Mouse (Mus musculus) neural tube, embryonic 10.5 days (tissue): ENCODE measurements around the gene Ap1m2.
"Not testable (repeated sequence)": the region's sequence is repeated elsewhere in the genome, so short reads cannot be mapped to it uniquely, and the experiment has no call there.

Experiments used
- DNase-seq: peaks from one replicate; pipeline ENCODE4 v3.0.0-alpha.2; 2017; ENCODE audit warnings: low spot score; ENCODE audit errors: extremely low spot score

The Ap1m2 gene

DNA sequence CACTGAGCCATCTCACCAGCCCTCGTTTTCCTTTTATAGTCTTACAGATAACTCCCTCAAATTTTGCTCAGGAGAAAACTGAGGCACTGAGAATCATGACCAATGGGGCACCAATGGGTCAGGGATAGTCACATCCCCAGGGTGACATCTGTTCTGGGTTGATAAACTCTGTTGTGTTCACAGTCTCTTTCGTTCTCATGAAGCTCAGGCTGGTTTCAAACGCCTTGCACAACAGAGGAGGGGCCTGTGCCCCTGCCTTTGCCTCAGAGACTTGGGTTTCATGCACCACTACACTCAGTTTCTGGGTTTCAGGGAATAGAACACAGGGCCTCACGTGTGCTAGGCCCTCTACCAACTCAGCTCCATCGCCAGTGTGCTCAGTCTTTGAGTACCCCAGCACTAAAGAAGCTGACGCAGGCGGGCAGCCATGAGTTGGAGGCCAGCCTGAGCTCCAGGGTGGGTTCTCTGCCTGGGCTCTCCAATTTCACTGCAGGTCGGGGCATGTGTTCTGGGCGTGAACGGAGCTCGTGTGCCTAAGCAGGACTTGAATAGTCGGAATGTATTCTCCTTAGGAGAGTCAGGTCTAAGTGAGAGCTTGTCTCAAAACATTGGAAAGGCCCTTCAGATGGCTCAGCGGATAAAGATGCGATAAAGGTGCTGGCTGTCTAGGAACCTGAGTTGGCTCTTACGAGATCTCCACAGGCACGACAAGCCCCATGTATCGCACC lies 47.7 kb downstream of the Ap1m2 start:
- DNase-seq: no peak

GRCm38 (mm10) chr9:21261831-21262230 lies 50.3 kb downstream of the Ap1m2 start:
- DNase-seq: no peak

- DNase-seq: no peak
Observed at GRCm38 (mm10) chr9:21260491-21261040, 51.6 kb downstream of the Ap1m2 start.

- DNase-seq: not testable (repeated sequence)
Observed at GRCm38 (mm10) chr9:21256349-21256748, 55.8 kb downstream of the Ap1m2 start.

- DNase-seq: no peak
Observed at GRCm38 (mm10) chr9:21254690-21255089, 57.4 kb downstream of the Ap1m2 start.

DNA sequence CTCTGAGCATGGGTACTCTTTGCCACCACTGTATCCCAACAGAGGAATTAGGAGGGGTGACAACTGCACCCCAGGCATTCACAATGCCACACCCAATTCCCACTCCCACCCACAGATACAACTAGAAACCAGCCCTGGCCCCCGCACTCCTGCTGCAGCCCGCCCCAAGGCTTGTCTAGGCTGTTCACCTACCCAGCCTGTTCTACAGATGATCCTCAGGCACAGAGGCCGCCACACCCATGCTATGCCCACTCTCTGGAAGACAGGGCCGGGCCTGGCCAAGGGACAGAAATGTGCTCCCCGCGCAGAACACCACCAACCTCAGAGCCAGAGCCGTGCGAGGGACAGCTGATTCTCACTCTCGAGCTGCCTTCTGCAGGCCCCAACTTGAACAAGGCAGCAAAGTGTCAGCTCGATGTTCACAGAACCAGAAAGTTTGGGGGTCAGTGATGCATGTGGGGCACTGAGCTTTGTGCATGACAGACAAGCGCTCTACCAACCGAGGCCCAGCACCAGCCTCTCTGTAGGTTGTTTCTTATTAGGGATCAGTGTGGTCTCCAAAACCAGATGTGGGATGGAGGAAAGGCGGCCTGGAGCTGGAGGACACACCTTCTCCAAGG lies 60.9 kb downstream of the Ap1m2 start:
- no peak for DNase-seq

- DNase-seq: no peak
Observed at GRCm38 (mm10) chr9:21250509-21250908, 61.6 kb downstream of the Ap1m2 start.

DNA sequence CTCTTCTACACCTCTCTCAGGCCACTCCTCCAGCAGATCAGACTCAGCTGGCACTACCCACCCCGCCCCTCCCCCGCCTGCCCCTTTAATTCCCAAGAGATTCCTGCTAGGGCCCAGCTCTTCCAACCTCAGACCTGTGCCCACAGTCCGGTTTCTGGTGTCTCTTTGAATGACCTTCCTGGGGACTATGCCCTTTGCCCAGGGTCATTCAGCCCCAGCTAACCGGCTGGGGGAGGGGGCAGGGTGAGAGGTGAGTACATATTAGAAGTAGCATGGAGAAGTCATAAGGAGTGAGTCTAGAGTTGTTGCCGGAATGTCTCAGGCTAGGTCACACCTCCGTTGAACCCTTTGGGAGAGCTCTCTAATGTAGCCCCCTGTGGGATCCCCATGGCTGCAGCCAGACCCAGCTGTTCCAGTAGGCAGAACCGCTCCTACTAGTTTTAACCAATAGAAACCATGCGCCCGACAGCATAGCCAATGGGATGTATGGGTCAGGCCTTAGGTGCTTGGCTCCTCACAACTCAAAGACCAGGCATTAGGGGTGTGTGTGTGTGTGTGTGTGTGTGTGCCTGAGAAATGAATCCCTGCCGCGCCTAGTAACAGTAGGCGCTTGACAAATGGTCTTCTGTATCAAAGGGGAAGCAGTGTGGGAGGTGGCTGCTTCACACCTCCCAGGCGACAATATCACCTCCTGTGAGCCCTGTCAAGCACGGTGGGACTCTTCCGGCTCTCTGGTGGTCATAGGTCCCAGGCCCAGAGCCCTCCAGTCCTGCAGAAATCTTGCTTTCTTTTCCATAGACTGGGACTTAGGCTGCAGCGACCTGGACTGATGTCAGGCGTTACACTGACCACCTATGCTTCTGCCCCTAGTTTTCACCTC lies 62.3 kb downstream of the Ap1m2 start:
- no peak for DNase-seq

- no peak for DNase-seq
Observed at GRCm38 (mm10) chr9:21248326-21248725, 63.8 kb downstream of the Ap1m2 start, which contains the start of gene S1pr5. Gene S1pr5, minus strand, starts transcription at chr9:21248443.

DNA sequence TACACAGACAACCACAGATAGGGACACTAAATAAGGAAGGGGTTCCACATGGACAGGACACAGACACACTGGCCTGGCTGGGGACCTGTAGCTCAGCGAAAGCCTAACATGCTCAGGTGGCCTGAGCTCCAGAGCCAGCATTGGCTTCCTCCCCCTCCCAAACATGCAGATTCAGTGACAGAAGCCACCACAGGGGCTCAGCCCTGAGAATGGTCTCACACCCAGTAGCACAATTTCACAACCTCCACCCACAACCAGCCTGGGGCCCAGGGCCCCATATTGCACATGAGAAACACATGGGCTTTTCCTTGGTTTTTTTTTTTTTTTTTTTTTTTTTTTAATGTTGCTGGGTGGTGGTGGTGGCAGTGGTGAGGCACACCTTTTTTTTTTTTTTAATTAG lies 65.8 kb downstream of the Ap1m2 start:
- DNase-seq: no peak

DNA sequence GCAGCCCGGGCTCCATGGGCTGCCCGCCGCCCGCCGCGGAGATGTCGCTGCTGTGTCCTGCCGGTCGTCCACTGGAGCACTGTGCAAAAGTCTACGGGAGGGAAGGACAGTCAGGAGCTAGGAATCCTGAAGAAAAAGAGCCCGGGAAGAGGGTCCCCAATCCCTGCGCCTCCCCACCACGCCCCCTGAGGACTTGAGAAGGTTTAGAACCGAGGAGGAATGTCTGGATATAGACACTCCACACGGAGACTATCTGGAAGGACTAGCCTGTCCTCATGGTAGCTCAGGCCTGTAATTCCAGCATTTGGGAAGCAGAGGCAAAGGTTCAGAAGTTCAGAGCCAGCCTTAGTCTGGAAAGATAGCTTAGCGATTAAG lies 67.0 kb downstream of the Ap1m2 start:
- DNase-seq: no peak

- DNase-seq: peak; percentile 69
Observed at GRCm38 (mm10) chr9:21244428-21245112, 67.6 kb downstream of the Ap1m2 start.
